Mouse (Mus musculus) right cerebral cortex, adult 2 months (tissue): Measurements from ENCODE around the gene Emc10.
A peak's percentile ranks its signal among the peaks of the same experiment; 100 is the strongest.

Experiments
- DNase-seq, 2 experiments: peaks; one replicate each; pipeline ENCODE4 v3.0.0; 2021 to 2022; ENCODE audit warnings: low spot score in 2 of 2

The Emc10 gene

GRCm38 (mm10) chr7:44463056-44463425 is 33.3 kb downstream of the Emc10 start:
- DNase-seq: no peak

GRCm38 (mm10) chr7:44462218-44463055 is 33.9 kb downstream of the Emc10 start:
- peak in 1 of 2 experiments; percentile 60 for DNase-seq

- peak in 1 of 2 experiments; percentile 16 for DNase-seq
Observed at GRCm38 (mm10) chr7:44461503-44462217, 34.7 kb downstream of the Emc10 start.

- peak in 1 of 2 experiments; percentile 15 for DNase-seq
Observed at GRCm38 (mm10) chr7:44460767-44461502, 35.4 kb downstream of the Emc10 start.

- peak in 1 of 2 experiments; percentile 3 for DNase-seq
Observed at GRCm38 (mm10) chr7:44460067-44460466, 36.3 kb downstream of the Emc10 start.

GRCm38 (mm10) chr7:44456302-44456701 is 40.0 kb downstream of the Emc10 start:
- no peak for DNase-seq

GRCm38 (mm10) chr7:44453256-44453655 is 43.1 kb downstream of the Emc10 start:
- DNase-seq: no peak

GRCm38 (mm10) chr7:44446070-44446855 is 50.1 kb downstream of the Emc10 start:
- no peak for DNase-seq

- peak in 1 of 2 experiments; percentile 49 for DNase-seq
Observed at GRCm38 (mm10) chr7:44445528-44445923, 50.8 kb downstream of the Emc10 start.

GRCm38 (mm10) chr7:44444886-44445527 is 51.3 kb downstream of the Emc10 start:
- DNase-seq: peak in 1 of 2 experiments; percentile 43

- DNase-seq: peak in 1 of 2 experiments; percentile 54
Observed at GRCm38 (mm10) chr7:44443268-44444173, 52.8 kb downstream of the Emc10 start.

GRCm38 (mm10) chr7:44442407-44442821 is 53.9 kb downstream of the Emc10 start:
- DNase-seq: peak in 1 of 2 experiments; percentile 46

GRCm38 (mm10) chr7:44441648-44442109 is 54.6 kb downstream of the Emc10 start:
- DNase-seq: peak; percentile 64 to 68

GRCm38 (mm10) chr7:44441180-44441579 is 55.1 kb downstream of the Emc10 start:
- no peak for DNase-seq

GRCm38 (mm10) chr7:44440479-44440878 is 55.9 kb downstream of the Emc10 start:
- no peak for DNase-seq
